Mouse (Mus musculus) forebrain, embryonic 13.5 days (tissue): Measurements from ENCODE around the gene Gpalpp1. TPM values are rescaled to one million over a fixed set of nuclear protein-coding genes. Genes with fewer than 3 reads are reported as not detected.

Experiments
- ATAC-seq: fragments of 200-750 bp; cut with Nextera tagmentation; 2 replicates; pipeline ENCODE4 v1.8.0; 2017
- H3K27ac ChIP-seq: fragments of 300-500 bp; sonication (generic); 2 replicates; pipeline ENCODE4 v1.5.1; 2015; ENCODE audit warnings: inconsistent platforms, mild to moderate bottlenecking, moderate library complexity
- H3K27me3 ChIP-seq: fragments of 300-500 bp; sonication (generic); 2 replicates; pipeline ENCODE4 v1.6.1; 2015; ENCODE audit warnings: mild to moderate bottlenecking, inconsistent platforms
- H3K36me3 ChIP-seq: fragments of 300-500 bp; sonication (generic); 2 replicates; pipeline ENCODE4 v1.6.1; 2015; ENCODE audit warnings: mild to moderate bottlenecking, inconsistent platforms; ENCODE audit not compliant: poor library complexity, severe bottlenecking
- H3K4me1 ChIP-seq: fragments of 300-500 bp; sonication (generic); 2 replicates; pipeline ENCODE4 v1.6.1; 2015; ENCODE audit warnings: inconsistent platforms
- H3K4me2 ChIP-seq: fragments of 300-500 bp; sonication (generic); 2 replicates; pipeline ENCODE4 v1.6.1; 2015; ENCODE audit warnings: inconsistent platforms, mild to moderate bottlenecking, moderate library complexity
- H3K4me3 ChIP-seq: fragments of 300-500 bp; sonication (generic); 2 replicates; pipeline ENCODE4 v1.5.1; 2015; ENCODE audit warnings: mild to moderate bottlenecking, inconsistent platforms
- H3K9ac ChIP-seq: fragments of 300-500 bp; sonication (generic); 2 replicates; pipeline ENCODE4 v1.6.1; 2015; ENCODE audit warnings: mild to moderate bottlenecking, inconsistent platforms
- H3K9me3 ChIP-seq: fragments of 300-500 bp; sonication (generic); replicated peaks from 2 replicates; pipeline ENCODE4 v1.6.1; 2016; ENCODE audit warnings: inconsistent platforms
- WGBS: fragments of 180-500 bp; shearing (Covaris S2); methylation state at CpG from one replicate; pipeline ENCODE4 v1.1.7; 2015; 5-methylcytosine and 5-hydroxymethylcytosine counted together
- polyA plus RNA-seq: library from polyadenylated mRNA; unstranded; fragments of >200 nt; fragmentation: Nextera tagmentation; extraction: Ambion mirVana; gene quantifications from 2 replicates; pipeline ENCODE4 v1.2.1, GENCODE M21; 2015

The Gpalpp1 gene
- polyA plus RNA-seq, 1 experiment from 2014 or later, result 13.6 TPM

DNA sequence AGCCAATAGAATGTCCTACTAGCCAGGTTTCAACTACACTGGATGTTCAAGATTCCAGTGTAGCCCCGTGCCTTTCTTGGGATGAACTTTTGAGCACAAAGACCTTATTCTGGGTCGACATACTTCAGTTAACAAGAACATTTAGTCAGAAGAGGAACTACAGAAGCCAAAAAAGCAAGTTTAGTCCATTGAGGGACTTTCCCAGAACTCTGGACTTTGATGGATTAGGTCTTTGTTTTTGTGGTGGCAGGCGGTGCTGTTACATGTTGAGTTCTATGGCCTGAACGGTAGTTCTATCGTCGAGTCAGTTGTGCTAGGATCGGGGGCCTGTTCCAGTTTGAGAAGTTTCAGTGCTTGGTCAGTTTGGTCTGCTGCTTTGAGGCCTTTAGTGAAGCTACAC is 58.6 kb downstream of the Gpalpp1 start:
- ATAC-seq, result no peak
- Histone ChIP-seq H3K36me3 (no peaks in the 10 kb centered on the region), H3K4me3 (no peak overlapping the region), H3K9ac (no peak overlapping the region), H3K9me3 (no peaks in the 10 kb centered on the region), H3K4me1 (peaks cover 6% of the 10 kb centered on the region), H3K27me3 (no peaks in the 10 kb centered on the region), H3K27ac (no peak overlapping the region), H3K4me2 (no peak overlapping the region)
- WGBS, result 91% methylated on average over 7 of the region's 7 CpGs

DNA sequence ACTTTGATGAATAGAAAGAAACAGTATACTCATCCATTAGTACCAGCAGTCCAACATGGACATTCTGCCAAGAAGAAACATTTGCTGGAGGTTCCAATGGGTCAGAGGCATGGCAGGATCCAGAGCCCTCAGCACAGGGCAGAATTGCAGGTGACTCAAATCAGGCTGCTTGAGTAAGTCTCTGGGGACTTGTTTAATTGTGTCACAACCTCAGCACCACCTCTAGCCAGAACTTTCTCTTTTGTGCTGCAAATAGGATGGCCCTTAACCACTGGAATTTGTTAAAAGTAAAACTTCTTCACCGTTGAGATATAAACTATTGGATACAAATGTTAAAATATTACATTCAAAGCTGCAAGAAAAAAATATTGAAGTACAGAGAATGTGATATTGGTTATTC is 64.8 kb downstream of the Gpalpp1 start:
- Histone ChIP-seq H3K9ac (no peak overlapping the region), H3K27me3 (no peaks in the 10 kb centered on the region), H3K4me2 (no peak overlapping the region), H3K9me3 (no peaks in the 10 kb centered on the region), H3K27ac (no peak overlapping the region), H3K4me3 (no peak overlapping the region), H3K4me1 (peaks cover 4% of the 10 kb centered on the region), H3K36me3 (no peaks in the 10 kb centered on the region)
- WGBS, result 53% methylated on average over 1 of the region's 1 CpGs
- no peak for ATAC-seq

DNA sequence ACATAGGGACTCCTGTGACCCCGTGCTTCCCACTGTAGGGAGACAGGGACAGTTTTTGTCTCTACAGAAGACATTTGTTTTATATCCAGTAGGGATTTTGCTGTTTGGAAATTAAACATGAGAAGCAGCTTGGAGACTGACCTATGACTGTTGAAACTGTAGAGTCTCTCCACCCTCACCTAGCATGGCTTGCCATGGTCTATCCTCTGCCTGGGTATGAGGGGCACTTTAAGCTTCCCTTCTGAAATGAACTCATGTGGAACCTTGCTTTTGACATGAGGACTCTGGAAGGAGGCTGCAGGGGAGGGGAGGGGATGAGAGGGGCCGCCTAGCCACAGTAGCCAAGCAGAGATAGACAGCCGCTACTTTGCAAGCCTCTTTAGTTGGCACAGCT is 66.4 kb downstream of the Gpalpp1 start:
- no peaks in the 10 kb centered on the region for H3K36me3 ChIP-seq
- no peak overlapping the region for H3K9ac ChIP-seq
- no peaks in the 10 kb centered on the region for H3K27me3 ChIP-seq
- WGBS, result 44% methylated on average over 3 of the region's 3 CpGs
- no peak for ATAC-seq
- peaks cover 4% of the 10 kb centered on the region for H3K4me1 ChIP-seq
- H3K27ac ChIP-seq, result no peak overlapping the region
- no peaks in the 10 kb centered on the region for H3K9me3 ChIP-seq
- no peak overlapping the region for H3K4me3 ChIP-seq
- H3K4me2 ChIP-seq, result no peak overlapping the region

DNA sequence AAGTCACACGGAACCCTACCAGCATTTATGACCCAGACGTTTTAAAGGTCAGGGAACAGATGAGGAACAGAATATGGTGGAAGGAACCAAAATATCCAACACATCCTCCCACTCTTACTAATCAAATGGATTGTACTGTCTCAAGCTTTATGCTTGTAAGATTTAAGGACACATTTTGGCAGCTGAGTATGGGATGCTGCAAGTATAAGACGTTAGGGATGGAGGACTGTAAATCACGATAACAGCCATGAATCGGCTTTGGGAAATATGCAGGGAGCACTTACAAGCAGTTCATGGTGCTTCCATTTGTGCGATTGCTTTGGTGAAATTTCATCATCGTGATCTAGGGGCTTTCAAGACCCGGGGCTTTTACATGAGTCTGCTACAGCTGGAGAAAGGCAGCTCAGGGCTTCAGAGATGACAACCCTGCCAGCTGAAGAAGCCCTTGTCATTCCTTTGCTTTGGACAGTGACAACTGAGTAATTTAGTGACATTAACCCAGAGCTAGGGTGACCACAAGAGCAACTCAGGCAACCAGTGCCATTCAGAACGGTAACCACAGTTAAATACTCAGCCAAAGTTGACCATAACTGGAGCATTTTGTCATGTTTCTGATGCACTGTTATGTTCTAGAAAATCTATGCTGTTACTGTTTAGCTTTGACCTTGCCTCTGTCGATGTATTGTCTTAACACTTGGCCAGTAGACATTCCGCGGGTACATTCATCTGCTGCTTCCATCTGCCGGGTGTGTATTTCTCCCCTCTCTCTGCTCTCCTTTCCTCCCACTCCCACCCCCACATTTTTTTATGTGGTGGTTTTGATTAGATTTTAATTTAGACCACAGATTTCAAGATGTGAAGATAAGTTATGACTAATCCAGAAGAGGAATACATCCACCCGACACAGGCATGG is 67.1 kb downstream of the Gpalpp1 start:
- no peaks in the 10 kb centered on the region for H3K36me3 ChIP-seq
- no peak for ATAC-seq
- H3K27me3 ChIP-seq, result no peaks in the 10 kb centered on the region
- H3K9ac ChIP-seq, result no peak overlapping the region
- no peaks in the 10 kb centered on the region for H3K9me3 ChIP-seq
- H3K4me3 ChIP-seq, result no peak overlapping the region
- no peak overlapping the region for H3K27ac ChIP-seq
- H3K4me1 ChIP-seq, result peaks cover 4% of the 10 kb centered on the region
- WGBS, result 91% methylated on average over 14 of the region's 14 CpGs
- H3K4me2 ChIP-seq, result no peak overlapping the region

Other genes with a start within 250 kb of the Gpalpp1 start
- 3.5 and 3.6 TPM in 2 replicates for gene Kctd4, start 155.8 kb downstream of the Gpalpp1 start, polyA plus RNA-seq
- 52.3 and 56.5 TPM in 2 replicates for gene Gtf2f2, start 99.9 kb downstream of the Gpalpp1 start, polyA plus RNA-seq
- gene Nufip1, start 131 bp upstream of the Gpalpp1 start, polyA plus RNA-seq, result 16.1 and 16.6 TPM in 2 replicates